Mouse (Mus musculus) heart, embryonic 13.5 days (tissue): ENCODE data around the gene Kcnmb3. TPM values are rescaled to one million over a fixed set of nuclear protein-coding genes. Genes with fewer than 3 reads are reported as not detected.

Experiments
- ATAC-seq: fragments of 200-750 bp; cut with Nextera tagmentation; 2 replicates; pipeline ENCODE4 v1.8.0; 2017; ENCODE audit warnings: moderate TSS enrichment; ENCODE audit not compliant: insufficient number of reproducible peaks, low FRiP score, low TSS enrichment; ENCODE audit errors: extremely low read depth
- H3K27ac ChIP-seq: fragments of 300-500 bp; sonication (generic); replicated peaks from 2 replicates; pipeline ENCODE4 v1.5.1; 2015; ENCODE audit warnings: moderate library complexity, mild to moderate bottlenecking, inconsistent platforms
- H3K27me3 ChIP-seq: fragments of 300-500 bp; sonication (generic); replicated peaks from 2 replicates; pipeline ENCODE4 v1.6.1; 2015; ENCODE audit warnings: mild to moderate bottlenecking, inconsistent platforms
- H3K36me3 ChIP-seq: fragments of 300-500 bp; sonication (generic); 2 replicates; pipeline ENCODE4 v1.6.1; 2015; ENCODE audit warnings: mild to moderate bottlenecking, inconsistent platforms
- H3K4me1 ChIP-seq: fragments of 300-500 bp; sonication (generic); 2 replicates; pipeline ENCODE4 v1.6.1; 2015; ENCODE audit warnings: inconsistent platforms
- H3K4me2 ChIP-seq: fragments of 300-500 bp; sonication (generic); 2 replicates; pipeline ENCODE4 v1.6.1; 2015; ENCODE audit warnings: inconsistent platforms, mild to moderate bottlenecking, moderate library complexity
- H3K4me3 ChIP-seq: fragments of 300-500 bp; sonication (generic); 2 replicates; pipeline ENCODE4 v1.5.1; 2015; ENCODE audit warnings: moderate library complexity, mild to moderate bottlenecking, inconsistent platforms
- H3K9ac ChIP-seq: fragments of 300-500 bp; sonication (generic); 2 replicates; pipeline ENCODE4 v1.6.1; 2015; ENCODE audit warnings: inconsistent platforms, mild to moderate bottlenecking, moderate library complexity
- H3K9me3 ChIP-seq: fragments of 300-500 bp; sonication (generic); 2 replicates; pipeline ENCODE4 v1.6.1; 2016; ENCODE audit warnings: inconsistent platforms
- WGBS: fragments of 180-500 bp; shearing (Covaris S2); methylation state at CpG from one replicate; pipeline ENCODE4 v1.1.7; 2015; ENCODE audit warnings: mixed read lengths; 5-methylcytosine and 5-hydroxymethylcytosine counted together
- polyA plus RNA-seq: library from polyadenylated mRNA; unstranded; fragments of >200 nt; fragmentation: Nextera tagmentation; extraction: Ambion mirVana; gene quantifications from 2 replicates; pipeline ENCODE4 v1.2.1, GENCODE M21; 2015

Gene Kcnmb3
- polyA plus RNA-seq, 1 experiment from 2014 or later, result 0.11 TPM

DNA sequence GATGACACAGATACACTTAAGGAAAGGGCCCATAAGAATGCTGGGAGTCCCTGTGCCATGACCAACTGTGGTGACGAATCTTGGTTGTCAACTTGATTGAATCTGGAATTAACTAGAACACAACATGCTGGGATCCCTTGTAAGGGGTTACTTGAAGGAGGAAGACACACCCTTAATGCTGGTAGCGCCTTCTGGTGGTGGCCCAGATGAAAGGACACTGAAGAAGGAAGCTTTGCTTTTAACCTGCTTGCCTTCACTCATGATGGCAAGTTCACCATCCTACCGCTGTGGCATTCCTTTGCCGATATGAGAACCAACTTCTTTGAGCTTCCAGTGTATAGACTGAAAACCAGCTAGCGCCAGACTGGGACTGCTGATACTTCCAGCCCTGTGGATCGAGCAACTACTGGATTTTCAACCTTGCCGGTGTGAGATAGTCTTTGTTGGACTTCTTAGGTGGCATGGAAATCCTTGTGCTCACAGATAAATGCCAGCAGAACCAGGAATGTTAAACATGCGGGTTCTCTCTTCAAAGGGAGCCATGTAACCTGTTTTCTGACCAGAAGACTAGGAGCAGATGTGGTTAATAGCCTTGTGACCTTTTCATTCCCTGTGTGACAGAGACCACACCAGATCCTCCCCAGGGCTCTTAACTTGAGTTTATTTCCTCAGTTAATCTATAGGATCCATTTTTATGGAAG, 2.5 kb upstream of the Kcnmb3 start:
- Histone ChIP-seq H3K9me3 (no peaks in the 10 kb centered on the region), H3K36me3 (no peaks in the 10 kb centered on the region)
- no peak for ATAC-seq

DNA sequence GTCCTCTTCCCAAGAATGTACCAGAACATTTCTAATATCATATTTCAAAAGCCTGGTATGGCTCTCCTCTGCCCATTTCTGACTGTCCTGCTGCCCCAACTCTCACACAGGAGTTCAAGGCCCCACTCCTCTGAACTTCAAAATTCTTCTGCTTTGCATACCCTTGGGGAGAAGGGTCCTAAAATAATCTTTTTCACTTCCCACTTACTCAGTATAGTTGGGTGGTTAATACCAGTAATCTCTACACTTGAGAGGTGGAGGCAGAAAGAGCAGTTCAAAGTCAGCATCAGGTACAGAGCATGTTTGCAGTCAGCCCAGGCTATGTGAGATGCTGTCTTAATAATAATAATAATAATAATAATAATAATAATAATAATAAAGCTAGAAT, 1.1 kb downstream of the Kcnmb3 start:
- H3K27ac ChIP-seq, result no peak overlapping the region

More for the DNA sequence above, 2.5 kb upstream of the Kcnmb3 start:
- Histone ChIP-seq H3K4me1 (no peaks in the 10 kb centered on the region; the same call in 1 of the 2 replicates), H3K9ac (no peak overlapping the region), H3K4me2 (no peak overlapping the region), H3K27me3 (no peaks in the 10 kb centered on the region), H3K4me3 (no peak overlapping the region), H3K27ac (no peak overlapping the region)
- WGBS, result 76% methylated on average over 8 of the region's 8 CpGs

DNA sequence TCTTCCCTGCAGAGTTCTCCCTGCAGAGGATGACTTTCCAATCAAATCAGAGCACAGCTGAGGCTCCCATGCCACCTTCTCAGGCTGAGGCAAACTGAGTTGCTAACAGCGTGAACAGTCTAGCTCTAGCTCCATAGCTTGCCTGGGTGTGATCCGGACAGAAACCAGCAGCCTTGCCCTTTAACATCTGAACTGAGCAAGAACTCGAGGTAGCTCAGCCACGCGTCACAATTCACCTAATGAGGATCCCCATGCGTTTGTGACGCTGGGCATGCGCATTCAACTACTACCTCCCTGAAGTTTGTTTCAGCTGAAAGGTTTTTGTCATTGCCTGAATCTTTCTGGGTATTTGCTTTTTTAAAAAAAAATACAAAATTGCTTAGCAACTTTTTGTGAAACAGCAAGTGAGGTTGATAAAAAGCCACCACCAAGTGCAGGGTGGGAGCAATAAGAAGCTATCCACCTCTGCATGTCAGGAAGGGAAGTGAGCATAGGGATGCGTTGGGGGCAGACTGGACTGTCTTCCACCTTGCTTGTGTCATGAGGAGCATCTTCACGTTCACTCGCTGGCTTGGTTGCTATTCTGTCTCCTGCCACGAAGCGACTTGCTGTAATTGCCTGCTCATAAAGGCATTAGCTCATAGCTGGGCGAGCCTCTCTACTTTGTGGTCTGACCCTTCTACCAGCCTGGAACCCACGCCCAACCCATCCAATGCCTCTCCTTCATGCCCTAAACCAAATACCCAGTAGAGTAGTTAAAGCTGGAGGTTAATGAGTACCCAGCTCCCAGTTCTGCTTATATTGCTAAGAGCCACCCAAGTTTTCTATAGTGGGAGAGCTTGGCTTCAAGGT, 1.7 kb downstream of the Kcnmb3 start:
- Histone ChIP-seq H3K4me3 (no peak overlapping the region), H3K4me2 (no peak overlapping the region), H3K27me3 (no peaks in the 10 kb centered on the region), H3K36me3 (no peaks in the 10 kb centered on the region), H3K9me3 (no peaks in the 10 kb centered on the region), H3K4me1 (no peaks in the 10 kb centered on the region), H3K9ac (no peak overlapping the region), H3K27ac (no peak overlapping the region)
- WGBS, result 75% methylated on average over 15 of the region's 15 CpGs
- ATAC-seq, result no peak

More for the DNA sequence above, 1.1 kb downstream of the Kcnmb3 start:
- H3K9ac ChIP-seq, result no peak overlapping the region
- H3K36me3 ChIP-seq, result no peaks in the 10 kb centered on the region
- no peak for ATAC-seq
- H3K4me2 ChIP-seq, result no peak overlapping the region
- no peaks in the 10 kb centered on the region for H3K9me3 ChIP-seq
- no peaks in the 10 kb centered on the region for H3K4me1 ChIP-seq
- H3K4me3 ChIP-seq, result no peak overlapping the region
- H3K27me3 ChIP-seq, result no peaks in the 10 kb centered on the region

DNA sequence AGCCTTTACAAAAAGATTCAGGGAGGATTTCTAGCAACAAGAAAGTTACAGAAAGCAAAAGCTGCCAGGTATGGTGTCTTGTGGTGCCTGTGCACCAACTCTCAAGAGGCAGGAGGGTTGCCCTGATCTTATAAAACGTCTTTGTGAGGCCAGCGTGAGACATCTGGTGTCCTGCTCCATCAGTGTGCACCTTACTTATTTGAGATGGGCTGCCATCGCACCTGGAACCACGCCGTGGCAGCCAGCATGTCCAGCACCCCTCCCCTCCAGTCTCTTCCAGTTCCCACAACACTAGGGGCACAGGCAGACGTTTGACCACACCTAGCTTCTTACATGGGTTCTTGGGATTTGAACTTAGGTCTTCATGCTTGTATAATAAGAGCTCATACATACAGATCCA, 3.9 kb downstream of the Kcnmb3 start:
- H3K4me3 ChIP-seq, result no peak overlapping the region
- 71% methylated on average over 6 of the region's 6 CpGs for WGBS
- H3K4me2 ChIP-seq, result no peak overlapping the region
- no peak overlapping the region for H3K27ac ChIP-seq
- no peaks in the 10 kb centered on the region for H3K4me1 ChIP-seq
- H3K27me3 ChIP-seq, result no peaks in the 10 kb centered on the region
- no peak for ATAC-seq
- no peaks in the 10 kb centered on the region for H3K9me3 ChIP-seq
- no peak overlapping the region for H3K9ac ChIP-seq
- H3K36me3 ChIP-seq, result no peaks in the 10 kb centered on the region

DNA sequence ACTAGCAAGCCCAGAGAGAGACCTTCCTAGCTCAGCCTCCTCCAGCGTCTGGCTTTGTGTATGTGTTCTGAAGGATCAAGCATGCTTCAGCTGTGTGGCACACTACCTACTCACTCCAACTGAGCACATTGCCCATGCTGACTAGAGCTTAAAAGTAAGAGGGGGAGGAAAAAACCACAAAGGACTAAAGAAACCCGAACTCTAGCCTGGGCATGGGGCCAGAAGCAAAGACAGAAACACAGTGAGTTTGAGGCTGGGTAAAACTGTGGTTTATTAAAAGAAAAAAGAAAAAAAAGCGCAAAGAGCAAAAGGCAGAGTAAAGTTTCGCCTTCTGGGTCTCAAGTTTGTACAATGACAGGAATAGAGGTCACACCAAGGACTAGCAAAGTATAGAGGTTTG, 5.5 kb downstream of the Kcnmb3 start:
- Histone ChIP-seq H3K4me1 (no peaks in the 10 kb centered on the region), H3K9me3 (no peaks in the 10 kb centered on the region), H3K36me3 (no peaks in the 10 kb centered on the region), H3K27ac (no peak overlapping the region), H3K9ac (no peak overlapping the region), H3K27me3 (no peaks in the 10 kb centered on the region), H3K4me2 (no peak overlapping the region), H3K4me3 (no peak overlapping the region)
- 75% methylated on average over 4 of the region's 4 CpGs for WGBS
- no peak for ATAC-seq

DNA sequence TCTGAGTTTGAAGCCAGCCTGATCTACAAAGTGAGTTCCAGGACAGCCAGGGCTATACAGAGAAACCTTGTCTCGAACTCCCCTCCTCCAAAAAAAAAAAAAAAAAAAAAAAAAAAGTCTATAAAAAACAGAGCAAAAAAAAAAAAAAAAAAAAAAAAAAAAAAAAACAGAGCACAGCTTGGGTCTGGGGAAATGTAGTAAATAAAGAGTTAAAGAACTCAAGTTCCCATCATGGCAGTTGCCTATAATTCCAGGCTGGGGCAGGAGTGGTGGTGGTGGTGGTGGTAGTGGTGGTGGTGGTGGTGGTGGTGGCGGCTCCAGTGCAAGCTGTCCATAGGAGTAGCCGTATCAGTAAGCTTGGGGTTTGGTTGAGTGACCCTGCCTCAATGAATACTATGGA, 9.0 kb downstream of the Kcnmb3 start:
- Histone ChIP-seq H3K27ac (no peak overlapping the region), H3K36me3 (no peaks in the 10 kb centered on the region), H3K4me2 (no peak overlapping the region), H3K9ac (no peak overlapping the region), H3K4me1 (no peaks in the 10 kb centered on the region), H3K9me3 (no peaks in the 10 kb centered on the region), H3K4me3 (no peak overlapping the region), H3K27me3 (no peaks in the 10 kb centered on the region)
- ATAC-seq, result no peak
- WGBS, result 63% methylated on average over 3 of the region's 3 CpGs

DNA sequence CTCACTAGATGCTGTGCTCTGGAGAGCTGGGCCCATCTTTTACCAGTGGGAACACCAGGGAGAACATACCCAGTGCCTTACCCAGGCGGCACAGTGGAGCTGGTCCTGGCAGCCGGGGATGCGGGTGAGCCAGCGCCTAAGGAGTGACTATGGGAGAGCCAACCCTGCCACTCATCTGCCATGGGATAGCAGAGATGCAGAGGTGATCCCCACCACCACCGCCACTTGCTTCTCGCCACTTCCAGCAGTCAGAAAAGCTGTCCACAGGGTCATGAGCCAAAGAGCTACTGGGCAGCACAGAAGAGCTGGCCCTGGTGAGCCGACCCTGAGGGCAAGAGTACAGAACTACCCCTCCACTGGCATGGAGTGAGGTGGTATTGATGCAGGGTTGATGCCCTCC, 12.1 kb downstream of the Kcnmb3 start:
- no peak for ATAC-seq
- Histone ChIP-seq H3K9ac (no peak overlapping the region), H3K9me3 (no peaks in the 10 kb centered on the region), H3K27me3 (no peaks in the 10 kb centered on the region), H3K4me1 (no peaks in the 10 kb centered on the region), H3K27ac (no peak overlapping the region), H3K36me3 (no peaks in the 10 kb centered on the region), H3K4me3 (no peak overlapping the region), H3K4me2 (no peak overlapping the region)
- 84% methylated on average over 7 of the region's 7 CpGs for WGBS

DNA sequence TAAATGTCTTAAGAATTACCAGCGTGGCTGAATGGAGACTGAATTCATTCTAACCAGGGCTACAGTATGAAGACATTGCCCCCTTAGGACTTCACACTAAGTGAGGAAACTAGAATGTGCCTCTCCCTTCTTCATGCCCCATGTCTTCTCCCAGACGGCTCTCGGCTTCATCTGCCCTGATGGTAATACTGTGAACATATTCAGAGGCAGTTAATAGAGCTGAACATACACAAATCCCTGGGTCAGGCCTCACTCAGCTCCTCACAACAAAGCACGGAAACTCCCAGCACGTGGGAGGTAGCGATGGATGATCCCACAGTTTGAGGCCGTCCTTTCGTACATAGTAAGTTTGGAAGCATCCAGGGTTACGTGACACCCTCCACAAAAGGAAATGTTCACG, 18.8 kb downstream of the Kcnmb3 start:
- peaks cover 3% of the 10 kb centered on the region; the same call in 1 of the 2 replicates for H3K36me3 ChIP-seq
- ATAC-seq, result no peak
- no peak overlapping the region for H3K4me3 ChIP-seq
- no peaks in the 10 kb centered on the region for H3K9me3 ChIP-seq
- H3K27ac ChIP-seq, result no peak overlapping the region
- H3K4me2 ChIP-seq, result no peak overlapping the region
- H3K4me1 ChIP-seq, result peaks cover 21% of the 10 kb centered on the region
- WGBS, result 79% methylated on average over 10 of the region's 10 CpGs
- H3K27me3 ChIP-seq, result no peaks in the 10 kb centered on the region
- no peak overlapping the region for H3K9ac ChIP-seq

DNA sequence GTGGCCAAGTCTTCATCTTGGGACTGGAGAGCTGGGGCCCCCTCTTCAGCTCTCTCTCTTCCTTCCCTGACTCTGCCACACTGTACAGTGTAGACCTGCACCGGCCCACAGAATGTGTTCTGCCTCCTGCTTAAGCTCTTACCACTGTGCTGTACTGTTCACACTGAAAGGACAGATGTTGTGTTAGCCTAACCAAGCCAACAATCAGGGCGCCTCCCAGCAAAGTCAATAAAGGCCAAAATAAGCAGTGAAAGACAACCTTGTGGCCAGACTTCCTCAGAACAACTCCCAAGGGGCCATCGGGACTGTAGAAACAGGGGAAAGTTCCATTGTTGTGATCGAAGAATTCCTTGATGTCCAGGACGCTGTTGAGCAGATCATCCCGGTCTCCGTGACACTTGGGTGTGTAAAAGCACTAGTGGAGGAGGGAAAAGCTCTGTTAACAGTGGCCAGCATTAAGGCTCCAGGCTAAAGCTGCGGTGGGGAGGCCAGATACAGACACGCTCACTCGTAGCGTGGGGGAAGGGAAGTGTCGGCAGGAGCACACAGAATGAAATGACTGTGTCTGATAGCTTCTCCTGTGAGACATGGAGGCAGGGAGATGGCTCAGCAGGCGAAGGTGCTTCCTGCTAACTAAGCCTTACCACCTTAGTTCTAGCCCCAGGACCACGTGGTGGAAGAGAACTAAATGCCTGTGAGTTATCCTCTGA, 19.7 kb downstream of the Kcnmb3 start:
- no peak overlapping the region for H3K27ac ChIP-seq
- H3K4me2 ChIP-seq, result peak overlapping the region; percentile 38
- H3K9ac ChIP-seq, result no peak overlapping the region
- no peak for ATAC-seq
- WGBS, result 46% methylated on average over 14 of the region's 14 CpGs
- H3K27me3 ChIP-seq, result no peaks in the 10 kb centered on the region
- H3K9me3 ChIP-seq, result no peaks in the 10 kb centered on the region
- H3K4me3 ChIP-seq, result no peak overlapping the region
- H3K4me1 ChIP-seq, result peaks cover 21% of the 10 kb centered on the region
- H3K36me3 ChIP-seq, result peaks cover 3% of the 10 kb centered on the region; the same call in 1 of the 2 replicates

DNA sequence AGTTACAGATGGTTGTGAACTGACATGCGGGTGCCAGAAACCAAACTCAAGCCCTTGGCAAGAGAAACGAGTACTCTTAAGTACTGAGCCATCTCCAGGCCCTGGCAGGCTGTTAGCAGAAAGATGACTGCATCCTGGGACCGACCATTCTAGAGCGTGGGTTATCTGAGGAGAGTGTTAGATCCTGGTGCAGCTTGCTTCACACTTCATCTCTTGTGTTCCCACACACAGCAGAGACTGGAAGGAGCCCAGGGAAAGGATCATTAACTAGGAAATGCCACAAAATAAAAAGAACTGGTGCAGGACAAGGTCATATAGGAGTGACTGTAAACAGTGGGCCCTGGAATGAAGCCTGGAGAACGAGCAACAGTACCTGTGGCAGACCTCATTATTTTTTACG, 20.9 kb downstream of the Kcnmb3 start:
- H3K36me3 ChIP-seq, result peaks cover 10% of the 10 kb centered on the region
- no peak overlapping the region for H3K4me2 ChIP-seq
- H3K4me3 ChIP-seq, result no peak overlapping the region
- WGBS, result 46% methylated on average over 6 of the region's 6 CpGs
- H3K27me3 ChIP-seq, result no peaks in the 10 kb centered on the region
- H3K9ac ChIP-seq, result no peak overlapping the region
- H3K27ac ChIP-seq, result no peak overlapping the region
- no peaks in the 10 kb centered on the region for H3K9me3 ChIP-seq
- no peak for ATAC-seq
- peaks cover 21% of the 10 kb centered on the region for H3K4me1 ChIP-seq

DNA sequence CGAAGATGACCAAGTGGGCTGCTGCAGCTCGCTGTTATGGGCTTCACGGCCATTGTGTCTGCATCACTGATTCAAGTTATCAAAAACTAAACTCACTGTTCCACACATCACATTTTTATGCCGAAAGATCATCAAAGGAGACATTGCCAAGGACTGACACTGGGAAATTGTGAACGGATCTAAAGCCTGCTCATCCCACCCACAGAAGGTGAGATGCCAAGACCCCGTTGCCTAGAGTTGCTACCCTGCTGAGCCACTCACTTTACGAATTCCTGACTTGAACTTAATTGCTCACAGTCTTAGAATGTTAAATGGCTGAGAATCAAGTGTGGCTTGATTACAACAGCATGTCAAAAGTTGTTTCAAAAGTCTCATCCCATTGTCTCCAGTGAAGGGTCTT, 21.6 kb downstream of the Kcnmb3 start:
- whole genome bisulfite sequencing, result 82% methylated on average over 7 of the region's 7 CpGs
- Histone ChIP-seq H3K4me3 (no peak overlapping the region), H3K4me1 (peaks cover 21% of the 10 kb centered on the region), H3K4me2 (no peak overlapping the region), H3K27me3 (no peaks in the 10 kb centered on the region), H3K27ac (no peak overlapping the region), H3K36me3 (peaks cover 12% of the 10 kb centered on the region), H3K9me3 (no peaks in the 10 kb centered on the region), H3K9ac (no peak overlapping the region)
- ATAC-seq, result no peak
